Mouse (Mus musculus) cerebellum, postnatal 10 days (tissue): ENCODE measurements around the gene Tmem206.

Source experiments
- DNase-seq, 2 experiments: peaks; one replicate each; pipeline ENCODE4 v3.0.0; 2021; ENCODE audit warnings: mixed read lengths in 2 of 2

Tmem206 gene

GRCm38 (mm10) chr1:191311296-191311898 lies 14.3 kb upstream of the Tmem206 start:
- no peak for DNase-seq

- peak; percentile 90 to 95 for DNase-seq
Observed at GRCm38 (mm10) chr1:191312513-191312941, 13.2 kb upstream of the Tmem206 start.

- DNase-seq: no peak
Observed at GRCm38 (mm10) chr1:191313158-191313557, 12.6 kb upstream of the Tmem206 start.

- DNase-seq: no peak
Observed at GRCm38 (mm10) chr1:191313926-191314325, 11.8 kb upstream of the Tmem206 start.

- DNase-seq: no peak
Observed at GRCm38 (mm10) chr1:191316818-191317217, 8.9 kb upstream of the Tmem206 start.

GRCm38 (mm10) chr1:191317591-191318196 lies 8.0 kb upstream of the Tmem206 start, which contains the start of gene Nenf:
Gene Nenf (minus strand): TSS chr1:191318194.
- DNase-seq: peak; percentile 86 to 89

- DNase-seq: peak in 1 of 2 experiments; percentile 52
Observed at GRCm38 (mm10) chr1:191318686-191319085, 7.0 kb upstream of the Tmem206 start.

- DNase-seq: no peak
Observed at GRCm38 (mm10) chr1:191323381-191323780, 2.3 kb upstream of the Tmem206 start.

- no peak for DNase-seq
Observed at GRCm38 (mm10) chr1:191324733-191325590, 750 bp upstream of the Tmem206 start.

- peak; percentile 76 to 77 for DNase-seq
Observed at GRCm38 (mm10) chr1:191326233-191326882, 646 bp downstream of the Tmem206 start.

GRCm38 (mm10) chr1:191327258-191327657 lies 1.5 kb downstream of the Tmem206 start:
- DNase-seq: no peak

GRCm38 (mm10) chr1:191328019-191328441 lies 2.3 kb downstream of the Tmem206 start:
- peak; percentile 68 to 77 for DNase-seq

GRCm38 (mm10) chr1:191330356-191330755 lies 4.6 kb downstream of the Tmem206 start:
- no peak for DNase-seq

GRCm38 (mm10) chr1:191334500-191334899 lies 8.8 kb downstream of the Tmem206 start:
- DNase-seq: no peak

- no peak for DNase-seq
Observed at GRCm38 (mm10) chr1:191339876-191340275, 14.2 kb downstream of the Tmem206 start.

- no peak for DNase-seq
Observed at GRCm38 (mm10) chr1:191340530-191340929, 14.8 kb downstream of the Tmem206 start.

GRCm38 (mm10) chr1:191347602-191348001 lies 21.9 kb downstream of the Tmem206 start:
- no peak for DNase-seq

GRCm38 (mm10) chr1:191348592-191348991 lies 22.9 kb downstream of the Tmem206 start:
- DNase-seq: no peak

GRCm38 (mm10) chr1:191348996-191349395 lies 23.3 kb downstream of the Tmem206 start:
- DNase-seq: no peak

- peak; percentile 61 to 80 for DNase-seq
Observed at GRCm38 (mm10) chr1:191349486-191350037, 23.9 kb downstream of the Tmem206 start.

GRCm38 (mm10) chr1:191350355-191350754 lies 24.6 kb downstream of the Tmem206 start:
- DNase-seq: no peak

GRCm38 (mm10) chr1:191352786-191353488 lies 27.2 kb downstream of the Tmem206 start:
- peak; percentile 80 to 86 for DNase-seq
